Mouse (Mus musculus): Measurements from ENCODE around the gene Trpv2.

Gene Trpv2

DNA sequence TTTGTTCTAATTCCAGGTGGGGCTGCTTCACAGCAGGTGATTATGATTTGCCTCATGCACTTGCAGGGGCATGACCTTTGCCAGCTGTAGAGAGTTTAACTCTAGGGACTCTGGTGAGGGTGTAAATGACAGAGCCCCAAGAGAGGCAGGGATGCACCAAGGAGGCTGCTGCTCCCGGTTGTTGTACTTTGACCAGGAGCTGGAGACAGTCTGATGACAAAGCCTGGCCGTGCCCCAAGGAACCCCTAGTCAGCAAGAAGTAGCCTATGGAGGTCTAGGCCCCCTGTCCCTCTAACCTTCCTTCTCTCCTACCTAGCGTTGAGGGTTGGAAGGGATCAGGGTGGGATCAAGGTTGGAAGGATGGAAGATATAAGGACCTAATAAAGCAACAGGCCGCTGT, 41.2 kb downstream of the Trpv2 start:
- in situ Hi-C loops (cut with MboI; ENCODE audit: unreplicated experiment in 2 of 2) = loop anchor here in 1 of 2 experiments (25.0 kb wide), 1 partner anchor 522 kb away; the partner anchor contains the start of gene Pmp22

- in situ Hi-C loops (cut with MboI; ENCODE audit: unreplicated experiment in 2 of 2) = loop anchor here in 1 of 2 experiments (25.0 kb wide), 1 partner anchor 516 kb away; the partner anchor contains the start of gene Pmp22
Measured at GRCm38 (mm10) chr11:62621079-62621478, 46.8 kb downstream of the Trpv2 start.

GRCm38 (mm10) chr11:62621586-62622283, 47.4 kb downstream of the Trpv2 start:
- in situ Hi-C loops (cut with MboI; ENCODE audit: unreplicated experiment in 2 of 2) = loop anchor here in 1 of 2 experiments (25.0 kb wide), 1 partner anchor 516 kb away; the partner anchor contains the start of gene Pmp22

DNA sequence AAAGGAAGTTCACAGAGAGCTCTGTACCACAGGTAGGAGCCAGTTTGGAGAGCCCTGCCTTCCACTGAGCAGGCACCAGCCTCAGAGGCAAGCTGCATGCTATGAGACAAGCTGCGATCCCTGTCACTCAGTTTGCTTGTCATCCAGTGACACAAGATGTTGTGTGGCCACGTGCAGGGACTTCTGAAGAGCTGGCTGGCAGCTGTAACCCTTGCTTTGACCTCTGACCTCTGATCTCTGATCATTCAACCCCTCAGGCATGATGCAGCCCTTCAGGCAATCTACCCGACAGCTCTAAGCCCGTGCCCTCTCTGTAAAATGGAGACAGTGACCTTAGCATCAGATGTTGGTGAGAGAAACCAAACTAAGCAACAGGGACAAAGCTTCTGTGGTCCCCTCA, 48.6 kb downstream of the Trpv2 start:
- in situ Hi-C loops (cut with MboI; ENCODE audit: unreplicated experiment in 2 of 2) = loop anchor here in 1 of 2 experiments (25.0 kb wide), 1 partner anchor 514 kb away; the partner anchor contains the start of gene Pmp22

GRCm38 (mm10) chr11:62624341-62625291, 50.3 kb downstream of the Trpv2 start:
- in situ Hi-C loops (cut with MboI; ENCODE audit: unreplicated experiment in 2 of 2) = loop anchor here in 1 of 2 experiments (25.0 kb wide), 1 partner anchor 513 kb away; the partner anchor contains the start of gene Pmp22

GRCm38 (mm10) chr11:62629352-62630224, 55.3 kb downstream of the Trpv2 start:
- in situ Hi-C loops (cut with MboI; ENCODE audit: unreplicated experiment in 2 of 2) = no loop called here

DNA sequence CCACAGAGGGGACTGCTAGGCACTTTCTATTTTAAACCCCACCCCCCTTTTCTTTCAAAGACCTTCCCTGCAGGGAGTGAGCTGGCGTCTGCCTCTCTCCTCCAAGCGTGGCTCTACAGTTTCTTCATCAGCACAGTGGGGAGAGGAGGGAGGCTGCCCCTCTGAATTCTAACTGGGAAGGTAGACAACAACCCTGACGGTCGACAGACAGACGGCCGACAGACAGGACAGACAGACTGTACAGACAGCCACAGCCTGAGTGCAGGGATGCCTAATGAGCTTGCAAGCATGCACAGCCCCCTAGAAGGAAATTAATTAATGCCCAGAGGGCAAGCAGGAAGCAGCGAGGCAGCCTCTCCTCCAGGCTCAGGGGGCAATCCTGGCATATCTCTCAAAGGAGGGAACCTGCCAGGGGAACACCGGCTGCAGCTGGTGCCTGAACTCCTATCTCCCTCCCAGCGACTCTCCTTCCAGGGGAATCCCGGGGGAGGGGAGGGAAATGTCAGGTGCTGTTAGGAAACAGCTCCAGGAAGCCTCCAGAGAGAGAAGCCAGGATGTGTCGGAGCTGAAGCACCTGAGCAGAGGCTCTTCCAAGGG, 56.0 kb downstream of the Trpv2 start:
- in situ Hi-C loops (cut with MboI; ENCODE audit: unreplicated experiment in 2 of 2) = no loop called here

- in situ Hi-C loops (cut with MboI; ENCODE audit: unreplicated experiment in 2 of 2) = no loop called here
Measured at GRCm38 (mm10) chr11:62631138-62631537, 56.9 kb downstream of the Trpv2 start.

DNA sequence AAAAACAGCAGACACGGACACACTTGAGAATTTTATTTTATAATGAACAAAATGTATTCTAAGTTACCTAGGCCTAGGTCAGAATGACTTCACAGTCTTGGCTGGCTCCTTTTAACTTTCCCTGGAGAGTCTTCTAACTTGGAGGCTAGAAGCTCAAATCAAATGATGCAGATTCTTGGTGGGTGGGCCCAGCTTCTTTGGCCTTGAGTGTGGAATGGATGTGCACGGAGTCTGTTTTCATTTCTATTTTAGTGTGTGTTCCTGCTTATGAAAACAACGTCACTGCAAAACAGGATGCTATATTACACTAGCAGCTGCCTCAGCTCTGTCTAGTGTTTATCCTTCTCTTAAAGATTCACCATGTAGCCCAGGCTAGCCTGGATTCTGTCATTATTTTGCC, 61.1 kb downstream of the Trpv2 start:
- in situ Hi-C loops (cut with MboI; ENCODE audit: unreplicated experiment in 2 of 2) = no loop called here

DNA sequence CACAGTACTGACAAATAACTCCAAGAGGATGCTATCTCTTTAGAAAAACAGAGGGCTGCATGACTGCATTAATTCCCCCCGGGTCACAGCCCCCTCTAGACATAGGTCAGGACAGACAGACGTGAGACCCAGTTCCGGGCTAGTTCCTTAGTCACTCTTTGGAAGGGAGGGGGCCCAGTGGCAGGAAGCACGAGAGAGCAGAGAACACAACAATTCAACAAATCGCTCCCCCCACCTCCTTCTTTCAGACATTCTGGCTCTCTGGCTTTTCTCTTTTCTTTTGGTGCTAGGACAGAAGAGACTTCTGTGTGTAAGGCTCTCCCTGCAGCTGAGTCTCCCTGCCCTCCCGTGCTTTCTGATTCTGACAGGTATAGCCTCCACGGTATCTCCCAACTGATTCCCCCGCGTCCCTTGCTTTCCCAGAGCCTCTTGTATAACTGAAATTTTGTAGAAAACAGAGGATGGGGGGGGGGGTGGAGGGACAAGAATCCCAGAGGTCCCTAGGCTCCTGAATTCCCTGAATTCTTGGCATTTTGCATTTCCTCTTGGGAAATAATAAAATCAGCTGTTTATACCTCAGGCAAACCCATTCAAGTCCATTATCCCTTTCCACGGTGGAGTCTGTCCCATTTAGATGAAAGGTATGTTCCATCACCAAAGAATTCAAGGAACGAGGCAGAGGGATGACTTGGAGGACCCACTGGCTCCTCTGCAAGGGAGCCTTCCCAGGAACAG, 62.0 kb downstream of the Trpv2 start:
- in situ Hi-C loops (cut with MboI; ENCODE audit: unreplicated experiment in 2 of 2) = no loop called here

DNA sequence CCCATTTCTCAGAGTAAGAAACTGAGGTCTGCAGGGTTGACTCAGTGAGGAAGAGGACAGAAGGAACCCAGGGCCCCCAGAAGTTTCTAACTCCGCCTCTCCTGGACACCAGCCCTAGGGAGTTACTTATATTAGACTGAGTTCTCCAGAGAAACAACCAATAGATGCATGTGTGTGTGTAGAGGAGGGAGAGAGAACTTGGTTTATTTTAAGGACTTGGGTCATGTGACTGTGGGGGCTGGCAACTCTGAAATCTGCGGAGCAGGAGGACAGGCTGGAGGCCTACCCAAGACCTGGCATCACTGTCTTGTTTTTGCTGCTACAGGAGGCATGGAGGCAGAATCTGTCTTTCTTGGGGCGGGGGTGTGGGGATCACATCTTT, 62.5 kb downstream of the Trpv2 start:
- in situ Hi-C loops (cut with MboI; ENCODE audit: unreplicated experiment in 2 of 2) = no loop called here

DNA sequence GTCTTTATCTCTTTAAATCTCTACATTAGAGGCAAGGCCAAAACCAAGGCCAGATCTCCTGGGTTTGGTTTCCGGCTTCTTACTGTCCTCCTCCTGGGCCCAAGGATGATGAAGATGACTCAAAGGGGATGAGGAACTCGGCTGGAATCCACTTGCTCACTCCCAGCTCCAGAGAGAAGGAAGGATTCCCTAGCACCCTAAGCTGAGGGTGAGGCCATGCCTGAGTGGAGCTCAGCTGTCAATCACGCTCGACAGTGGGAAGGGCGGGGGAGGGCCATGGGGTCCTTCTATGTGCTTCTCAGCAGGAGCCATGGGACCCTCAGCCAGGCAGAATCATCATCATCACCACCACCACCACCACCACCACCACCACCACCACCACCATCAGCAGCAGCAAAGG, 63.1 kb downstream of the Trpv2 start:
- in situ Hi-C loops (cut with MboI; ENCODE audit: unreplicated experiment in 2 of 2) = no loop called here

DNA sequence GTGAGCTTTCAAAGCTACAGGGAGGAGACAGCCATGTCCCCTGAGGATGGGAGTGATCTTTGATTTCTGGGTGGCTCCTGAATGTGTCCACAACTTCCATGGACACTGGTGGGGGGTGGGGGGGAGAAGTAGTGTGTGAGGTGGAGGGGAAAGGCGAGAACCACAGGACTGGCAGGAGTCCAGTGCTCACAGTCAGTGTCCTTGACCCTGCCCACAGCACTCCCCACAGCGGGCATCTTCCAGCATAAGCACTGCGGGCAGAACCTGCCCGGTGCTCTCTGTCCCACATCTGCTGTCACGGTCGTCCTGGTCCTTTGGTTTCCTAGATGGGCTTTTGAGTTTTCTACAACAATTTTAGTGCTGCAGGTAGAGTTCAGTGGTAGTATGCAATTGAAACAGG, 63.5 kb downstream of the Trpv2 start:
- in situ Hi-C loops (cut with MboI; ENCODE audit: unreplicated experiment in 2 of 2) = no loop called here

DNA sequence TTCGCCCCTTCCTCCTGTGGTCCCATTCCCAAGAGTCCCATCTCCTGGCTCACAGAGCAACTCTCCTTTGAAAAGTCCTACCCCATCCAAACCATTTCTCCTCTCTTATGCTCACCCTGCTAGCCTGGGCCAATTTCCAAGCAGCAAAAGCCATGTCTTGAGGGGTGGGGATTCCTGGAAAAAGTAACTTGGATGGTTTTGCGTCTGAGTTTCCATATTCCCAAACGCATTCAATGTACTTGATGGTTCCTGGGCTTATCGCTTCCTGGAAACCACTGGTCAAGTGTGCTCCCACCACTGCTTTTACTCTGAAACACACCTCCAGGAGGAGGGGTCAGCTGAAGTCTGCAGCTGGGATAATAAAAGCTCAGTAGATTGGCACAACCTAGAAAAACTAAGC, 64.1 kb downstream of the Trpv2 start:
- in situ Hi-C loops (cut with MboI; ENCODE audit: unreplicated experiment in 2 of 2) = no loop called here

- in situ Hi-C loops (cut with MboI; ENCODE audit: unreplicated experiment in 2 of 2) = no loop called here
Measured at GRCm38 (mm10) chr11:62640378-62640777, 66.1 kb downstream of the Trpv2 start.

DNA sequence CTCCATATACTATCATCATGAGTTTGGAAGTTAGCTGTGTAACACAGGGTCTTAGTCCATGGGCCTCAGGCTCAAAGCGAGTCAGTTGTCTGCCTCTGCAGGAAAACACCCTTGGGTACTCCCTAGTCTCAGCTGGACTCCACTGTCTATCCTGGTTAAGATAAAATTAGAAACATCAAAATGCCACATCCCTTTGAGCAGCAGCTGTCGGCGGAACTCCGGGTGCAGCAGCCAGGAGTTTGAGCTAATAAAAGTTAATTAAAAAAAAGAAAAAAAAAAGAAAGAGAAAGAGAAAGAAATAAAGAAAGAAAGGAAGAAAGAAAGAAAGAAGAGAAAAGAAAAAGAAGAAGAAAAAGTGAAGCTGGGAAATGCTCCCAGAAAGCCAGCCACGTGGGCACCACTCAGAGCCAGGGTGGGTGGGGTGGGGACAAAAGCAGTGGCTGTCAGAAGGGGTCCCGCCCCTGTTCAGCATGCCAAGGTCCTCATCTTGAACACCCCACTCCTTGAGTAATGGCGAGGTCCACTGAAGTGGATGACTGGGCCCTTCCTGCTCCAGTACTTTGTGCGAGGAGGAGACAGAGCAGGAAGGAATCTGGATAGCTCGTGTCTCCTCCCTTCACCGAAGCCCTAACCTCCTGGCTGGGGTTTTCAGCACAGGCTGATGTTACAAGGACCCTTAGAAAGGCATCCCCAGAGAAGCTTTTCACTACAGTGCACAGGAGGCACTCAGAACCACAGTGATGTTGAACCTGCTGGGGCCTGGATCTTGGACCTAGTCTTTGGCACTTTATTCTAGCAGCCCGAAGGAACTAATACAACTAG, 67.9 kb downstream of the Trpv2 start:
- in situ Hi-C loops (cut with MboI; ENCODE audit: unreplicated experiment in 2 of 2) = no loop called here

- in situ Hi-C loops (cut with MboI; ENCODE audit: unreplicated experiment in 2 of 2) = no loop called here
Measured at GRCm38 (mm10) chr11:62643011-62643631, 68.8 kb downstream of the Trpv2 start.

All from v-Abl transformed pro-B cells (cell line).